Mouse (Mus musculus) thymus, postnatal 36 days (tissue): ENCODE results near the gene Srgap3.

ENCODE experiments used
- DNase-seq, 2 experiments: peaks; one replicate each; pipeline ENCODE4 v3.0.0; 2022; ENCODE audit warnings: mixed read lengths in 2 of 2

Gene Srgap3

DNA sequence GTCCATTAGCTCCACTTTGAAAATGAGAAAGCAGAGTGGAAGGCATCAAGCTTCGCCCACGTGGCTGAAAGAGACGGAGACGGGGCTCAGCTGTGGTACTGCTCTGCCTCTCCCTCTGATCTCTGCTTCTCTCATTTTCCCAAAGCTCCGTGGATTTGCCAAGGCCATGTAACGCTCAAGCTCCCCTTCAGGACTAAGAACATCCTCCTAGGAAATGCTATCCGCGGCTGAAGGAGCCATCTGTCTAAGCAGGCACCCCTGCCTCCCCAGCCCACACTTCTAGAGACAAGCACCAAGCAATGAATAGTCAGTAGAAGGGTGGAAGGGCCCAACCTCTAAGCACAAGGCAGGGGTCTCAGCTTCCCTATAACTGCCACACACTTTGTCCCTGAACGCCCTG is 138.3 kb downstream of the Srgap3 start:
- DNase-seq, result no peak

DNA sequence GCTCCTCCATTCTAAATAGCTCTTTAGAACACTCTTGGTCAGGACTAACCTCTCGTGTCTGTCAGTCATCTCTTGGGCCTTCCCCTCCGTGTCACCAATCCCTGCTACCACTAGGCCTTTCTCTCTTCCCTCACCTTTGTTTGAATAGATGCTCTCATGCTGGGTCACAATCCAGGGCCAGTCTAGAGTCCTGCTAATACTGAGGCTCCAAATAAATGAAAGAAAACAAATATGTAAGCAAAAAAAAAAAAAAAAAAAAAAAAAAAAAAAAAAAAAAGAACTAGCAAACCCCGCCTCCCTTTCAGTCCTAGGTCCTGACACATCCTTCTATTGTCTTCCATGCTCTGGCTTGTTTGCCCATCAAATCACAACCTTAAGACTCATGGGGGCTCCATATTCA is 145.1 kb downstream of the Srgap3 start:
- DNase-seq, result no peak

DNA sequence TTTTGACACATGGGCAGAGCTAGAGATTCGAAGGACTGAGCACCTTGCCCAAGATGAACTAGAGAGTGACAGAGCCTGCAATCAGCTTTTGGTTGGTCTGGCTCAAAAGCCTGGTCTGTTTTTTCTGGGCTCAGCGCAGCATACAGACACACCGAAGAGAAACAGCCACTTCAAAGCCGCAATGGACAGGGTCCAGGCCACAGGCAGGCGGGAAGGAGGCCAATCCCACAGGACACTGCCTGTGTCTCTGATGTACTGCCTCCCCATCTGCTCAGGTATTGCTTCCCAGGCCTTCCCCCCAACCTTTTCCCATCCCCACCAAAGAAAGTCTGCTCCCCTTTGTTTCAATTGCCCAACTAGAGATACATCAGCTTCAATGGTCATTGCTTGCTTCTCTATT is 148.7 kb downstream of the Srgap3 start:
- no peak for DNase-seq

DNA sequence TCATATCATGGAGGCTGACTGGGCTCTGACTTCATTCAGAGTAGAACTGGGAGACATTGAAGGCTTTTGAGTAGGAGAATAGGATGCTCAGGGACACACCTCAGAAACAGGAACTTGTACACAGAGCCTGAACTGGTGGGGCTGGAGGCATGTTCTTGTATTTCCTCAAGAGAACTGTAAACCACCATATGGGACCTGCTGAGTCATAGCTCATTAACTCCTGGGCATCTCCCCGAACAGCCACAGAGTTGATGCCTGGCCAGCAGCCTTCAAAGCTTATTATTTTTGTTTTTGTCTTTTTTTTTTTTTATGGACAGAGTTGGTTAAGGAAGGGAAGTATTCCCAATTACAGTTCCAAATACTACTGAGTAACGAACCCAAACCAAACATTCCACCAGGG is 150.5 kb downstream of the Srgap3 start:
- DNase-seq, result no peak

DNA sequence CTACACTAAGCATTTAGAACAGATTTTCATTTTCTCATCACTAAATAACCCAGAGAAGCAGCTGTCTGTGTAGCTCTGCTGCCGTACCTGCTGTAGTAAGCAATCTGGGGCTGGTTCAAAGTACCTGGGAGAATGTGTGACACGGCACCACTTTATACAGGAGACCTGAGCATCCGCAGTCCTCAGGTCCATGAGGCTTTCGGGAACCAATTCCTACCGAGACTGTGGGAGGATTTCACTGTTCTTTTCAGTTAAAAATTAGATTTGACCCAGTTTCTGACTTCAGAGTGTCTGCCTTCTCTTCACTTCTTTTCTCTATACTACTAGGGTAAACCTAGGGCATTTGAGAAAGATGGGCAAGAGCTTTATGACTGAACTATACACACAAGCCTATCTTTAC is 153.2 kb downstream of the Srgap3 start:
- no peak for DNase-seq

DNA sequence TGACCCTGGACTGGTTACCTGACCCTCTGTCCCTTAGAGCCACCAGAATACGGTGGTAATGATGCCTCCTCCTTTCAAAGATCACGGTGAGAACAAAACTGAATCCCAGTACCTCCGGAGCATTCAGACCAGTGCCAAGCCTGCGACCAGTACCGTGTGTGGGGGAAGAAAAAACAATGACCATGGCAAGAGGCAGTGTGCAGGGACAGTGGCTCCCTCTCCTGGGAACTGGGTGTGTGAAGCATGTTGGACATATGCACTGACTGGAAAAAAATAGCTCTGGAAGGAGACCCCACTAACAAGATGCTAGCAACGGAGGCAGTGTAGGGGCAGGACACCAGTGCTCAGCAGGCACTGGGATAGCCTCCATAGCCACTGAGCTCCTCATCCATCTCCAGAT is 157.2 kb downstream of the Srgap3 start:
- no peak for DNase-seq

DNA sequence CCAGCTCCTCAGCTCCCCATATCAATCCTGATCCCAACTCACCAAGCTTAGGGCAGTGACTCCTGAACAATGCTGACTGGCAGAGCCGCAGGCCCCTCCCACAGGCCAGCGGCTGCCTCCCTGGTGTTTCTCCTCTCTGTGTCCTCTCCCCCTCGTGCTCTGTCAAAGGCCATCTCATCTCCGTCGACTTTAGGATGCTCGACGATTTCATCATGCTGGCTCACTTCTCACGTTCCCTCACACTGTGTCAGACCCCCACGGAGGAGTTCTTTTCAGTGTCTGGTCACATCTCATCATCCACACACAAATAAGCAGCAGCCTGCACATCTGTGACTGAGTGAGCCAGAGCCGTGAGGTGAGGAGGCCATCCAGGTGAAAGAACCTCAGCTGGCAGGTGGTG is 158.4 kb downstream of the Srgap3 start:
- DNase-seq, result no peak

DNA sequence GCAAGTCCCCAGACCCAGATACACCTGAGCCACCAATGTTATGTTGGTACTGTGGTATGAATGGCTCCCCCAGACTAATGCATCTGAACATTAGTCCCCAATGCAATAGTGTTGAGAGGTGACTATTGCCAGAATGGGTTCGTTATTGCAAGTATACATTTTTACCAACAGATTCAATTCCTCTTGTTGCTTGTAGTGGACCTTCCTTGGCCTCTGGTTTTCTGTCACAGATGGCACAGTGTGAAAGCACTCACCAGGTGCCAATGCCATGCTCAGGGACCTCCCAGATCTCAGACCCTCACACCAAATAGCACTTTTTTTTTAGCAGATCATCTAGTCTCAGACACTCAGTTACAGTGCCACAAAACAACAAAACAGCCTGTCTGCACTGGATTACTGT is 158.9 kb downstream of the Srgap3 start:
- DNase-seq, result no peak

DNA sequence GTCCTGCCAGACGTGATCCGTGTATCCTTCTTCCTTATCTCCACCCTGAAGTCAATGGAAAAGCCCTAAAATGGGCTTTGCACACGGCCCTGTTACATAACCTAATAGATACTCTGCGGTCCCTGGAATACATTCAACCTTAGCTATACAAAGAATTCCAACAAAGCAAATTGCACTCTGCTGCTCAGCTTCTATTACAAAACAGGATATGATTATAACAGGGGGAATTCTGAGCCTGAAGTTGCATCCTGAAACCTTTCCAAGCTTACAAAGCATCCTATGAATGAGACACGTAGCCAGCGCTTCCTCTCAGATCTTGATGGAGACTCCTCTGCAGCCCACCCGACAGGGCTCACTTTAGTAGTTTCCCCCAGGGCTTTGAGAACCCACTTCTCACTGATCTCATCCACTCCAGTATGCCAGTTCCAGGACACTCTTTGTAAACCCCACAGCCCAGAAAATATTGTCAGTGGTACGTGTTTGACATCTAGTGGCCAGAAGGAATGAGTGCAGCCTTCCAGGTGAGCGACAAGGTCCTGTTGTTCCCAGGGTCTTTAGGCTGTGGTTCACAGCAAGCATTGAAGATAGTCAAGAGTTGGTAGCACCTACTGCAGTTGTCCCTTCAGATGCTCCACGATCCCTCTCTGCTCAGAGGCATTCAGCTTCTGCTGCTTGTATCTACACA is 165.5 kb downstream of the Srgap3 start:
- no peak for DNase-seq

DNA sequence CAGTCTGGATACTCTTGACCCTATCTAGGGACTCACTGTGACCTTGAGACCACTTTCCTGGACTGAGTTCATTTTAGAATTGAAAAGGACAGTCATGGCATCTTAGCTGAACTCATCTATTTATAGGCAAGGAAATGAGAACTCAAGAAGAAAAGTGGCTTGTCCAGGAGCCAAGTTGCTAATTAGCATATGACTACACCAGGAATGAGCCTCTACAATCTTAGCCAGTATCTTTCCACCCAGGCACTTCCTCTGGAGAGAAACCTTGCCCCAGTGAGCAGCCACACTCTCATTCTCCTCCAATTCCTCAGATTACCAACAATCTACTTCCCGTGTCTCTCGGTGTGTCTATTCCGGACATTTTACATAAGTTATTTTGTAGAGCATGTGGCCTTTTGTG is 168.9 kb downstream of the Srgap3 start:
- no peak for DNase-seq

DNA sequence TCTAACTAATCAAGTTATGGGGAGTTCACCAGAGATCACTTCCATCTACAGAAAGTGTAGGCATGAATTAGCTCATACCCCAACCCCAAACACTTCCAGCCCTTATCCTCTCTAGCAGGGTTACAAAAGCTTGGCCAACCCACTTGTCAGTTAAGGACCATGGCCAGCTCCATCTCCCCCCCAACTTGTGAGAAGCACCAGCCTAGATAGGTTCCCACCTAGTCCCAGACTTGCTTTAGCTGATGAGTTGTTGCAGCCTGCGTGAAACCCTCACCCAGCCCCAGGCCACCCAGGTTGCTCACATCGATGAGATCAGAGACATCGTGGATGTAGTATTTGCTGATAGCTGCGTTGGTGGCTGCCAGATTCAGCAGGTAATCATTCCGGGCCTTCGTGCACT is 170.3 kb downstream of the Srgap3 start:
- no peak for DNase-seq

DNA sequence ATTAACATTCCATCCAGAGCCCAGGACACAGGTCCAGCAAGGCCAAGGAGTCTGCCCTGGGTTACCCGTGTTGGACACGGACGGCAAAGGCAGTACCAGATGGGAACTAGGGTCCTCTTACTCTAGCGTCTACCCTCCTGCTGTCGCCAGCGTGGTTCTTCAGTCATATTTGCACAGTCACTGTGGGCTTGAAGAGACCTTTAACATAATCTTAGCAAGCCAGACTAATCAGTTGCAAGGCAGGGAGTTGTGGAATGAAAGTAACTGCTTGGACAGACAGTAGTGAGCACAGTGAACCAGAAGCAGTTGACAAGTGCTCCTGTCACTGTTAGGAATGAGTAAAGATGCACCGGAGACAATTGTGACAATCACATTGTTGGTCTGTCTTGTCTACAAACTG is 173.3 kb downstream of the Srgap3 start:
- DNase-seq, result no peak

DNA sequence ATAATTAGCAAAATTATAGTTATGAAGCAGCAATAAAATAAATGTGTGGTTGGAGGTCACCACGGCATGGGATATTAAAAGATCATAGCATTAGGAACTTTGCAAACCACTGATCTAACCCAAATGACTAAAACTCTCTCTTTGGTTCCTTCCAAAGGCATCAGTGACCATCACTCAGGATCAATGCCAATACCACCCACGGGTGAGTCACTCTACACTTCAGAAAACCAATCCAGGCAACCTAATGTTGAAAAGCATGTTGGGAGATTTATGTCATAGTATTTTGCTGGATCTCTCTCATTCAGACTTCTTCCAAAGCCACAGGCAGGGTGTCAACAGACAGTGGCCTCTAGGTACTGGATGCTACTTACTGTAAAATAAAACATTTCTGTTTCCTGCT is 176.1 kb downstream of the Srgap3 start:
- DNase-seq, result no peak

DNA sequence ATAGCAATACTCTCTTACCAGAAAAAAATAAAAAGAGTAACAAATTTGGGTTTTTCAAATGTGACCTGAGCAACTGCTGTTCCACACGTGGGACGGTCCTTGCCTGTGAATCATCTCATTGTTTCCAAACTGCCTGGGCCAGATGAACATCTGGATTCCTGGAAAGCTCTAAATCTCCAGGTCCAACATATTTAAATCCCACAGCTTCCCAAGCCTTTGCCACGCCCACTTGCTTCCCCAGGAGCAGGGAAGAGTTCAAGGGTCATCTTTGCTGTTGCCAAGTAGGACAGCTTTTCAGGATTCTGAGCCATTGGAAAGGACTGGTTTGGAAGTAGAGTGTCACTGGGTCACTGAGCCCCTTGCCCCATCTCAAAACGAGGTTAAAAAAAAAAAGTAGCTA is 188.5 kb downstream of the Srgap3 start:
- DNase-seq, result no peak

DNA sequence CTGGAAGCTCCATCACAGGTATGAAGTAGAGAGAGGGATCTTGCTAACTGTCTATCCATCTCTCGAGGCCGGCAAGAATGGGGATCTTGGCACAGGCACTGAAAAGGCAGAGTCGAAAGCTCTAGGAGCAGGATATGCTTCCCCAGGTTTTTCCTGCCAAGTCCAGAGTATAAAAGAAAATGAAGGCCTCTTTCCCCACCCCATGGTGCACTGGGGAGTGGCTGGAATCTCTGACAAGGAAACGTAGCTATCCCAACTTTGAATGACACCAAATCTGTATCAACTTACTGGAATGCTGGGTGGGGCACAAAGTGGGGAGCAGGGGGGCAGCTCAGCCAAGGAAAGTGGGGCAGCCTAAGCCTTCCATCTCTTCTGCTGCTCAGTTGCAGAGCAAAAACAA is 190.2 kb downstream of the Srgap3 start:
- DNase-seq, result no peak

DNA sequence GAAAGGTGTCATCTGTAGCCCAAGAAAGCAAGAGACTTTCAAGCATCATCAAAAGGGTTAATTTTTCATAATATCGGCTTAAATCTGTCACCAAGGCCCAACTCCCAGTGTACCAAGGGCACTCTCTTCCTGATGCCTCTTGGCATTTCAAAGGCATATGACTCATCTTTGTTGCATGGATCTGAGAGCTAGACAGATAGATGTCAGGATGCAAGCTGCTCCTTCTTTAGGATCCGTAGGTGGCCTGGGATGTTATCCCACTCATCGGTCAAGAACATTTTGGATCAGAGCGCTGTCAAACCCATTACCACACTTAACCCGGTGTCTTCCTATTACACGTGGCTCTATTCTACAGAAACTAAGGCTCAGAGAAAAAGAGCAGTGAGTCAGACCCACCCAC is 192.1 kb downstream of the Srgap3 start:
- no peak for DNase-seq

DNA sequence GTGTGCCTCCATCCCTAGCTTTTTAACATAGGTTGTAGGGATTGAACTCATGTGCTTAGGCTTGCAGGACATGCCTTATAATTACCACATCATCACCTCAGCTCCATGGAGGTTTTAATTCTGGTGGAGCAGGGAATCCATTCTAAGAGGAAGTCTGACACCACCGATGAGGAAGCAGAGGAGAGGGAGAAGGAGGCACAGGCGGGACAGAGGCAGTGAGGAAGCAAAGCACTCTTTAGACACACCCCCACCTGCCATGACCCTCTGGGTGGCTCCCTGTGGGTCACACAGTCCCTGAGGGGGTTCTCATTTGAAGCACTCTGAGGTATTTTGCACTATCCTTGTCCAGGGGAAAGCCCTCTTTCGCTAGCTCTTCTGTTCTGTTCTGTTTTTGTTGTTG is 194.5 kb downstream of the Srgap3 start:
- DNase-seq, result no peak

DNA sequence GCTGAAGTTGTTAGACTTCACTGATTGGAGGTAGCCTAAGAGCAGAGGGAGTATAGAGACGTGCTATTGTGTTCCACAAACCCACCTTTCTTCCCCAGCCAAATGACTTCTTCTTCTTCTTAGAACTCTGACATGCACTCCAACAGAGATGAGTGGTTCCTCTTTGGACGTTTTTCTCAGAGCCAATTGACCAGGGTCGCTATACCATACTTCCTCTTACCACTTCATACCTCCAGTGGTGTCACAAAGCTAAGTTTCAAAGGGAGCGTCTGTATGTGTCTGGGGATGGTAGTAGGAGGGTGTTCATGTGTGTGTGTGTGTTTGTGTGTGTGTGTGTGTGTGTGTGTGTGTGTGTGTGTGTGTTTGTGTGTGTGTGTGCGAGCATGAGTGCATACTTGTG is 195.1 kb downstream of the Srgap3 start:
- no peak for DNase-seq

DNA sequence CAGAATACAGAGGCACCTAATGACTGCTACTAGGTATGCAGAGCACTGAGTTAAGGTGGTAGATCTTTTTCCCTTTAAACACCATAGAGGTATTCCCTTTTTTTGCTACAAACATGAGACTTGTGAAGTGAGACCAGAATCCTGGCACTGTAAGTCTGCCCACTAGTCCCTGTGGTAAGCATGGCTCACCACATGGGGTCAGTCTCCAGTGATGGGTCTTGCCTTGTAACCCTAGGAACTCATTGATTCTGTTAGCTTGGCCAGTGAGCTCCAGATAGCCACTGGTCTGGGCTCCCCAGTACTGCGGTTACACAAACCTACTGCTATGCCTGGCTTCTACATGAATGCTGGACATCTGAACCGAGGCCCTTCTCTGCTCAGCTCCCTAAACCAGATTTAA is 204.8 kb downstream of the Srgap3 start:
- no peak for DNase-seq

DNA sequence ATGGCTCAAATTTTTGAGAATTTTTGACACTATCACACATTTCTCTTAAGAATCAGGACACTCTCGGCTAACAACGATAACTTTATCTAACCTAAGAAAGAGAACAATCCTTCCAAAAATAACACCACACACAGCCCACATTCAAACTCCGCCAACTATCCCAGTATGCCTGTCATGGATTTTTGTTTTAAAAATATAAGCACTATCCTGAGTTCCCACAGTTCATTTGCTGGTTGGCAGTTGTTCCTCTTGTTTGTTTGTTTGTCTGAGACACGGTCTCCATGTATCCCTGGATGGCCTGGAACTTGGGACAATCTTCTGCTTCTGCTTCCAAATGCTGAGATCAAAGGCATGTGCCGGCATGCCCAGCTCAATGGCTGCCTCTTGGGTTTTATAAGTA is 205.3 kb downstream of the Srgap3 start:
- no peak for DNase-seq

DNA sequence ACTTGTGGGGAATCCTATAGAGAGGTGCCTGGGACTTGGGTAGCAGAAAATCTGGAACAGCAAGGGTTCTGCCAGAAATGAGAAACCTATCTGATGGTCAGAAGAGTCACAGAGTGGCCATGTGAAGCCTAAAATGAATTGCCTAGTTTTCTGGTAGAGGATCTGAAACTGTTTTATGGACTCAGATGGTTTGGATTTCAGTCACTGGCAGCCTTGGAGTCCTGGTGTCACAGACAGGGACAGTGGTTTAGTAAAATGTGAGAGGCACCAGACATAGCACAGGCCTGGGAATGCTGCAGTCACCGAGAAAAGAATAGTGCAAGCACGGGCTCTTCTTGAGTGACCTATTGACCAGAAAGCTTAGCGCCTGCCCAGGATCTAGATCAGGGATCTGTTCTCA is 207.4 kb downstream of the Srgap3 start:
- DNase-seq, result no peak

DNA sequence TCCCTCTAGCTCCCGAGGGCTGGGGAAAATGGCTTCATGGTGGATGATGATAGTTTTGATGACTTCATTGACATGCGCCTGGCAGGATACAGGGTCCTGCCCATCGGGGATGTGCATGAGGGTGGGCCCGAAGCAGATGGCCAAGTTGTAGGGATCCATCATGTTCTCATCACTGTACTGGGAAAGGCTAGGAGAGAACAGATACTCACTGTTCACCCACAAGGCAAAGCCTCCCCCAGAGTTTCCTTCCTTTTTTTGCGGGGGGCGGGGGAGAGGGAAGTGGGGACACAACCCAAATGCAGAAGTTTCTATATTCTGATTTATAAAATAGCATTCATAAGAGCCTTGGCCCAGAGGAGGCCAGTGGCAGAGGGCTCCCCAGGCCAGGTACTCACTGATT is 208.1 kb downstream of the Srgap3 start:
- DNase-seq, result no peak

DNA sequence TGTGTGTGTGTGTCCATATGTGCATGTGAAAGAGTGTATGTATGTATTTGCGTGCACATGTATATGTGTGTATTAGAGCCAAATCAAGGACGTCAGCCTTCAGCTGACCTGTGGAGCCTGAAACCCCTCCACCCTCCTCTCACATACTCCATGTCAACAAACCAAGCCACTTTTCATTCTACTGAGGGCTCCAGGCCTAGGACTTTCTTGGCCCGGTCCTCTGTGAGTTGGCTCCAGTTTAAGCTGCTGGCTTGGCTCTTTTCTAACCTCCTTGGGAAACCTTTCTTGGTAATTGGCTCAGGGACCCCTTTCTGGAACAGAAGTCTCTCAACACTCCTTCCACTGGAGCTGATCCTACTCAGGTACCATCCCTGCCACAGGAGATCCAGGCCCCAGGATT is 210.6 kb downstream of the Srgap3 start:
- no peak for DNase-seq

DNA sequence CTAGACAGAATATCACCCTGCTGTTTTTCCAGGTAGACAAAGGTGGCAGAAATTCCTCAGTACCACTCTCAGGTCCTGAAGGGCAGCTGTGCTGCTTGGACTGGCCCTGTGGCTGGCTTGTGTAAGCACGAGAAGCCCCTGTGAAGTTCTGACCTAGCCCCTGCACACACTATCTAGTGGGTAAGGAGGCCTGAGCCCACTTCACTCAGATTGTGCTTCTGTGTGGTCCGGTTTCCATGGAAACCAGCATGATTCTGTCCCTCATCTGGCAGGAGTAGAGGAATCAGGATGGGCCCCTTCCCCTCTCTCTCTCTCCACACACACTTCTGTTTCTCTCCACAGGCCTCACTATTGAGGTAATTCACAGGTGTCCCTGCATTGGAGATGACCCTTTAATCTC is 212.0 kb downstream of the Srgap3 start:
- no peak for DNase-seq

DNA sequence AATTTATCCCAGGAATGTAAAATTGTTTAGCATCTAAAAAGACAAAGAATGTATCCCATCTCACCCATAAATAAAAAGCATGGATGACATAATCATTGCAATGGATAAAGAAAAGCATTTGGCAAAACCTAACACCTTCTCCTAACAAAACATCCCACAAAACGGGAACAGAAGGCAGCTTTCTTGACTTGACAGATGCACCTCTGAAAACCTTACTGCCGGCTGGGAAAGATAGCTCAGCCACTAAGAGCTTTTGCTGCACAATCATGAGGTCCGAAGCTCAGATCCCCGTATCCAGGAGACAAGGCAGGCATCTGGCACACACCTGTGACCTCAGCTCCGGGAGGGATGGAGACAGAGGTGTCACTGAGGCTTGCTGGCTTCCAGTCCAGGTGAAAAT is 213.1 kb downstream of the Srgap3 start:
- no peak for DNase-seq

DNA sequence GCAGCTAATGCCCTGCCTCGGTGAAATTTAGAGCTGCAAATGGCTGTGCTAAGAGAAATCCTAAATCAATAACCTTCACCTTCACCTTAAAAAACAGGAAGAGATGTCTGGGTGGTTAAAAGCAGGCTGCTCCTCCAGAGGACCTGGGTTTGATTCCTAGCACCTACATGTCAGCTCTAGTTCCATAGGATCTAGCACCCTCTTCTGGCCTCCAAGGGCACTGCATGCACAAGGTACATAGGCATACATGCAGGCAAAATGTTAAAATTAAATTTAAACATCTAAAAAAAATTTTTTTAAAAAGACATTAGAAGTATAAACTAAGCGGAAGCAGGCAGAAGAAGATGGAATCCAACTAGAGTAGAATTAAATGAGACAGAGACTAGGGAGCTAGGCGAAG is 214.6 kb downstream of the Srgap3 start:
- DNase-seq, result no peak
